Mouse (Mus musculus) thymus, adult 2 months (tissue): ENCODE measurements around the gene Hmces. TPM values are rescaled to one million over a fixed set of nuclear protein-coding genes. Genes with fewer than 3 reads are reported as not detected.
"Not testable (repeated sequence)": the region's sequence is repeated elsewhere in the genome, so short reads cannot be mapped to it uniquely, and the experiment has no call there.

Experiments
- DNase-seq: peaks from one replicate; pipeline ENCODE4 v3.0.0; 2021
- H3K27ac ChIP-seq: fragments of 200-500 bp; 2 replicates; pipeline ENCODE4 v1.5.1; 2012; ENCODE audit warnings: low read length, control low read depth; ENCODE audit not compliant: control insufficient read depth, insufficient read depth
- H3K27me3 ChIP-seq: fragments of 200-500 bp; 2 replicates; pipeline ENCODE4 v1.6.1; 2012; ENCODE audit warnings: mild to moderate bottlenecking, low read length, moderate library complexity, mixed read lengths; ENCODE audit not compliant: control insufficient read depth, insufficient read depth
- H3K36me3 ChIP-seq: fragments of 200-500 bp; 2 replicates; pipeline ENCODE4 v1.6.1; 2012; ENCODE audit warnings: mild to moderate bottlenecking, low read length, moderate library complexity; ENCODE audit not compliant: control insufficient read depth, insufficient read depth
- H3K4me1 ChIP-seq: fragments of 200-500 bp; replicated peaks from 2 replicates; pipeline ENCODE4 v1.6.1; 2012; ENCODE audit warnings: low read length; ENCODE audit not compliant: control insufficient read depth, insufficient read depth
- H3K4me3 ChIP-seq: fragments of 200-500 bp; 2 replicates; pipeline ENCODE4 v1.5.1; 2012; ENCODE audit warnings: mild to moderate bottlenecking, low read length, control low read depth, moderate library complexity; ENCODE audit not compliant: control insufficient read depth, insufficient read depth
- CTCF ChIP-seq: fragments of 200-500 bp; IDR thresholded peaks from 2 replicates; pipeline ENCODE4 v1.5.1; 2012; ENCODE audit warnings: mild to moderate bottlenecking, control low read depth, low read length, moderate library complexity, borderline replicate concordance; ENCODE audit not compliant: control insufficient read depth, poor library complexity, insufficient read depth; ENCODE audit errors: extremely low read depth
- POLR2A ChIP-seq: fragments of 200-500 bp; IDR thresholded peaks from 2 replicates; pipeline ENCODE4 v1.6.1; 2012; ENCODE audit warnings: mild to moderate bottlenecking, low read length, control low read depth, moderate library complexity; ENCODE audit not compliant: control insufficient read depth, poor library complexity, insufficient read depth; ENCODE audit errors: extremely low read depth
- WGBS: fragments of 180-500 bp; shearing (Covaris S2); methylation state at CpG from one replicate; pipeline ENCODE4 v1.1.7; 2018; 5-methylcytosine and 5-hydroxymethylcytosine counted together
- polyA plus RNA-seq: library from polyadenylated mRNA; depleted of rRNA; stranded (reverse); fragments of >200 nt; gene quantifications from 2 replicates; pipeline ENCODE4 v1.2.3, GENCODE M21; 2012

Hmces gene
- polyA plus RNA-seq, 1 experiment: 31.9 TPM

DNA sequence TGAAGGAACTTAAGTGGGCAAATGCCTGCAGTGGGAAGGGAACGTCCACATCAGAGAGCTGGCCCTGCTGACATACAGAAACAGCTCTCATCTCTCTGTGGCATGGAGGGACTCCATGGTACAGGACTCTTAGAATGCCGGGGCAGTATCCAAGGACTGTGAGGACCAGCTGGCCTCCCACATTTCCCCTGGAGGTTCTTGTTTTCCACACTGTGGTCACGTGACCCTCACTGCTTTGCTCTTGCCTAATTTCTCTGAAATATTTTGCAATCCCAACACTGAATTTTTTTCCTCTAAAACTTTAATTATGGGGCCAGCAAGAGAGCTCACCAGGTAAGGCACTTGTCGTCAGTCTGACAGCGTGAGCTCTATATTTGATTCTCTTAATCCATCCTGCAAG lies 21.3 kb downstream of the Hmces start:
- no peaks in the 10 kb centered on the region for H3K4me1 ChIP-seq
- peaks cover 35% of the 10 kb centered on the region for H3K36me3 ChIP-seq
- H3K4me3 ChIP-seq: no peak overlapping the region
- WGBS: 97% methylated on average over 5 of the region's 5 CpGs
- H3K27me3 ChIP-seq: no peaks in the 10 kb centered on the region
- no peak for DNase-seq
- no peak overlapping the region for H3K27ac ChIP-seq
- no peak for TF ChIP-seq POLR2A
- TF ChIP-seq CTCF: no peak

DNA sequence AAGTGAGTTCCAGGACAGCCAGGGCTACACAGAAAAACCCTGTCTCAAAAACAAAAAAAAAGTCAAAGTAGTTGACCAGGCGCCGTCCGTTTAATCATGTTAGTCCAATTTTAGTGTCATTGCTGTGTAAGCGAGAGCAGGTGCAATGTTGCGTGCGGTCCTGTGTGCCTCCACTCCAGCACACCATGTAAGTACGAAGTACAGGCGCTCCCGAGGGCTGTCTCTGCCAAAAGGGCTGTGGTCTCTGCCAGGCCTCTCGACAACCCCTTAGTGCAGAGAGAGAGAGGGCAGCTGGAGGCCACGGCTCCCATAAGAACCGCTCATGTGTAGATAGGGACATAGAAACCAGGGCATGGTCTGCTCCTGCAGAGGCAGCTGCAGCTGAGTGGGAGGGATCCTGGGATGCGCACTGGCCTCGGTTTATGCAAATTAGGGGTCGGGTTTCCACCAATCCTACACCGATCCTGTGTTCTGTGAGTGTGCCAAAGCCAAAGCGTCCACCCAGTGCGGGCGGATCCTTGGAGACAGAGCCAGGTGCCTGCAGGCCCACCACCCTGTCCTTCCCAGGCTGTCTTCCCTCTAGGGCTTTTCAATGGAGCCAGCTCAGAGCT lies 23.5 kb downstream of the Hmces start:
- TF ChIP-seq POLR2A: no peak
- TF ChIP-seq CTCF: no peak
- Histone ChIP-seq H3K4me3 (no peak overlapping the region), H3K4me1 (no peaks in the 10 kb centered on the region), H3K27me3 (no peaks in the 10 kb centered on the region), H3K27ac (no peak overlapping the region), H3K36me3 (peaks cover 32% of the 10 kb centered on the region)
- DNase-seq: no peak
- 93% methylated on average over 19 of the region's 19 CpGs for WGBS

DNA sequence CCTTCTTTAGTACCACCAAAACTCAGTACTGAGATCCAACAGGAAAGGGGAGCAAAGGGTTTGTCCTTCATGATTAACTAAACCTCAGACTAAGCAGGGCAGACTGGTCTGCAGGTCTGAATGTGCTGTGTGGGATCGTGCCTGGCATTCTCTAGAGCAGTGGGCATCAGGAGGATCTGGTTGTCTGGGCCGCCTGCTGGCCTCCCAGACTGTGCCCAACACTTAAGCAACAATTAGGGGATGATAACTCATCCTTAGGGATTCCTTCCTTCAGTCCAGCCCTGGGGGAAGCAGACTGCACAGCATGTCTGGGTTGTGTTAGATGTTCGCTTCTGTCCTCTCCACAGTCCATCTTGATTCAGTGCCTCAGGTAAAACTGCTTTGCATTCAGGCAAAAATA lies 25.2 kb downstream of the Hmces start:
- Histone ChIP-seq H3K27me3 (no peaks in the 10 kb centered on the region), H3K36me3 (peaks cover 22% of the 10 kb centered on the region), H3K4me3 (no peak overlapping the region), H3K4me1 (no peaks in the 10 kb centered on the region), H3K27ac (no peak overlapping the region)
- 92% methylated on average over 3 of the region's 3 CpGs for WGBS
- no peak for TF ChIP-seq CTCF
- no peak for TF ChIP-seq POLR2A
- no peak for DNase-seq

GRCm38 (mm10) chr6:87942179-87942578 lies 28.4 kb downstream of the Hmces start:
- no peak overlapping the region for H3K4me3 ChIP-seq
- H3K27me3 ChIP-seq: no peaks in the 10 kb centered on the region
- no peak for TF ChIP-seq CTCF
- no peak for TF ChIP-seq POLR2A
- H3K36me3 ChIP-seq: no peaks in the 10 kb centered on the region
- H3K4me1 ChIP-seq: no peaks in the 10 kb centered on the region
- H3K27ac ChIP-seq: no peak overlapping the region
- DNase-seq: no peak
- 92% methylated on average over 7 of the region's 7 CpGs for WGBS

DNA sequence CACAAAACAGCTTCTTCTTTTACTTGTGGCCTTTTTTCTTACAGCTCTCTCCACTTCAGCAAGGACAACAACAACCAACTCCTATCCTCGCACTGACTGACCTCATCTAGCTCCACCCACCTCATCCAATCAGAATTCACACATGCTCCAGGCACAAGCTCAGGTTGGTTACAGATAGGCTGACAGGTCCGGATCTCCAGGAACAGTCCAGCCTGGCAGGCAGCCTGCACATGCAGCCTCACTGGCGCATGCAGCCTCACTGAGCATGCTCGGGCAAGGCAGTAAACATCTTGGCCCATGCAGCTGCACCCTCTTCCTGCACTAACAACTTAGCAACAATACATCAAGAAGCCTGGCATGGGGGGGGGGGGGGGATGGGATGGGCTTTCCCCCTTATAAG lies 48.7 kb downstream of the Hmces start:
- H3K27ac ChIP-seq, H3K36me3 ChIP-seq, H3K27me3 ChIP-seq, H3K4me3 ChIP-seq, DNase-seq, H3K4me1 ChIP-seq: not testable (repeated sequence)
- WGBS: 89% methylated on average over 4 of the region's 4 CpGs

DNA sequence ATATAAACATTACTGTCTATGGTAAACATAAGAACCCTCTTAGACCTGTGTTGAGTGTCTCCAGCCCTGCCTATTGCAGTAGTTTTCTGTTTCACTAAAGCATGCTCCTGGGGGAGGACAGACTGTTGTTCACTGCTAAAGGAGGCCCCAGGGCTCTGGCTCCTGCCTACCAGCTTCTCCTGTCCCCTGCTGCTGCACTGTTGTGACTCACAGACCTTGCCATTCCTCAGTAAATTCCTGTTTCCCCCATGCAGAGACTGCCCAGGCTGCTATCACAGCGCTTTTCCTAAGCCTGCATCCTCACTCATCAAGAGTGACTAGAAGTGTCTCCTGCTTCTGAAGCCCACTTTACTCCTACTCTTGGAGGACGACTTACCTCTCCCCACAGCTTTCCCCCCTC lies 56.3 kb downstream of the Hmces start:
- no peaks in the 10 kb centered on the region for H3K36me3 ChIP-seq

DNA sequence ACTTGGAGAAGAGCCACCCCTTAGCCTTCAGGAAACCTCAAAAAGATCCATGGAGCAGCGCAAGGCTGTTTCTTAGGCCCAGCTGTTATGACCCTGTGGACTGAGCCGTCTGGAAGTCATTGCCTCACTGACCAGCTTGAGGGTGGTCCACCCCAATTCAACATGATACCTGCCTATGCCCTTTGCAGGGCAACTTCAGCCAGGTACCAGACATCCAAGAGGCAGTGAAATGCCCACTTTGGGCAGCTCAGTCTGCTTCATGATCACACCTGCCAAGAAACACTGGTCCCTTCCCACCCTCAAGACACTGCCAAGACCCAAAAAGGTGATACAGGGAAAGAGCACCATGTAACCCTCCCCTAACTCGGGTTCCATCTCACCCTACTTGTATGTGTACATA lies 66.0 kb downstream of the Hmces start:
- DNase-seq: no peak
- Histone ChIP-seq H3K36me3 (no peaks in the 10 kb centered on the region), H3K4me3 (no peak overlapping the region), H3K4me1 (peaks cover 13% of the 10 kb centered on the region), H3K27ac (no peak overlapping the region), H3K27me3 (peaks cover 4% of the 10 kb centered on the region; the same call in 1 of the 2 replicates)
- TF ChIP-seq POLR2A: no peak
- no peak for TF ChIP-seq CTCF
- WGBS: 90% methylated on average over 3 of the region's 3 CpGs

More for the DNA sequence above, 56.3 kb downstream of the Hmces start:
- Histone ChIP-seq H3K4me1 (no peaks in the 10 kb centered on the region), H3K27ac (no peak overlapping the region), H3K27me3 (no peaks in the 10 kb centered on the region), H3K4me3 (no peak overlapping the region)
- WGBS: 58% methylated on average over 2 of the region's 2 CpGs
- no peak for DNase-seq
- TF ChIP-seq POLR2A (no peak), CTCF (no peak)
